Mouse (Mus musculus) natural killer cell, adult 2 months (primary cell): ENCODE measurements around the gene Casc3.

Experiments used
- DNase-seq, 2 experiments: peaks; one replicate each; pipeline ENCODE4 v3.0.0; 2022; ENCODE audit warnings: low spot score in 2 of 2

Casc3 gene

DNA sequence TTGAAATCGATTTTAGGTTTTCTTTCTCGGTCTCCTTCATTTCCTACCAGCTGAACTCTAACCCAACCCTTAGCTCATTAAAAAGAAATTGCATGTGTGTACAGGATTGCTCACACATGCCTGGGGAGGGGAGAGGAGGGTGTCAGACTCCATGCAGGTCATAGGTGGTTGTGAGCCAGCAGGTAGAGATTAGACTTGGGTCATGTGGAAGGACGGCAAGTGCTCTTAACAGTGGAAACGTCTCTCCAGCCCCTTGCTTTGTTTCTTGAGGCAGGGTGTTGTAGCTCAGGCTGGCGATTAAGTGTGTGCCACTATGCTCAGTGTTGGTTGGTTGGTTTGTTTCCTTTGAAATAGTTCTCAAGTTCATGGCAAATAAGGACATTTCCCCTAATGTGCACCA lies 66.1 kb downstream of the Casc3 start:
- no peak for DNase-seq

GRCm38 (mm10) chr11:98871416-98871815 lies 66.7 kb downstream of the Casc3 start:
- DNase-seq, result no peak

DNA sequence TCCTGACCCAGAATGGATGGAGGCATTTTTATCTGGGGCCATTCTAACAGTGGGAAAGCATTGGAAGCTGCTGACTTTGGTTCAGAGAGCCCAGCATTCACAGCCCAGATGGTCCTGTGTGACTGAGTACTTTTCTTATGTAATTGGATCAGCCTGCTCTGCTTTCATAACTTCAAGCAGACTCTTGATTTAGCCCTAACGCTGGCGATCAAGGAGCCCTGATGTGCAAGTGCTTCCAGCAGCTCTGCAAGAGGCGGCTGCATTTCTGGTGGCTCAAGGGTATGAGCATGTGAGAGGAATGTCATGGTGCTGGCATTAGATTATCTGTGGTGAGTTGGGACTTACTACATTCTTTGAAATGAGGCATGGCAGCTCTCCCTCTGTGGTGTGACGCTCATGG lies 67.3 kb downstream of the Casc3 start:
- no peak for DNase-seq

DNA sequence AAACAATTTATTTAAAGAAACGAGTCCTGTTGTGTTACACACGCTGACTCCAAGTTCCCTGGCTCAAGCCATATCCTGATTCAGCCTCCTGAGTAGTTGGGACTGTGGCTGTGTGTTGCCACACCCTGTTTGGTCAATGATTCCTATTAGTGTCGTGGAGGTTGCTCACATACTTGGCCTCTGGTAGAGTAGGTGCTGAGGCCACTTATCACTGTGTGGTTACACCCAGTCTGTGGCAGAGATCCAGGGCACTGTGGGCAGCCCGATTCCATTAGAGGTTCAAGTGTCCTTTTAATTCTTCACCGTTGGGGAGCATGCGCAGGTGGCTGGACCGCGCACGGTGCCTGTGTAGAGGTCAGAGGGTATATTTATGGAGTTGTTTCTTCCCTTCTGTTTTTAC lies 69.2 kb downstream of the Casc3 start:
- DNase-seq, result no peak

DNA sequence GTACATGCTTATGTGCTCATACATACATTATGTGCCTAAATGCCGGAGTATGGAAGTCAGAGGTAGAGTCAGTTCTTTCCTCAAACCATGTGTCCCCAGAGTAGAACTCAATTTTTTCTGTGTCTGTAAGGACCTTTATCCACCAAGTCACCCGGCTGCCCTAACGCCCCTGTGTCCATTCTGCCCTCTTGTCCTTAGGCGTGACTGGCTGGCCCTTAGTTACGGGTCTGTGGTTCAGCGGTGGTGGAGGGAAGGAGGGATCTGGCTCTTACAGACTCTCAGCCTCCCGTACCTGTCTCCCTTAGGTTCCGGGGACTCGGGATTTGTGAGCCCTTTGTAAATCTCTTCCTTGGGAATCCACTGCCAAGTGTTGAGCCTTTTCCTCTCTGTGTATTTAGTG lies 72.3 kb downstream of the Casc3 start:
- no peak for DNase-seq
